Mouse (Mus musculus) kidney, adult 2 months (tissue): ENCODE measurements around the gene Dlg2.

Experiments used
- CTCF ChIP-seq: fragments of 200-500 bp; conservative IDR thresholded peaks from 2 replicates; pipeline ENCODE4 v1.5.1; 2011; ENCODE audit warnings: low read depth, mild to moderate bottlenecking, control low read depth, low read length, moderate library complexity, mixed read lengths; ENCODE audit not compliant: insufficient read depth, insufficient read length
- POLR2A ChIP-seq: fragments of 200-500 bp; IDR thresholded peaks from one replicate; pipeline ENCODE4 v1.6.1; 2011; ENCODE audit warnings: low read depth, low read length, control low read depth

GRCm38 (mm10) chr7:90658593-90658992 lies 182.1 kb downstream of the Dlg2 start:
- TF ChIP-seq CTCF (no peak), POLR2A (no peak)
